Mouse (Mus musculus): ENCODE results near the gene Ctbs.

Gene Ctbs

GRCm38 (mm10) chr3:146499431-146500002 is 49.9 kb downstream of the Ctbs start, which contains the start of the genes Spata1 and Gng5:
Gene Spata1, minus strand, starts transcription at chr3:146499753.
Gene Gng5, plus strand, starts transcription at chr3:146499807.
- peak; percentile 99 for DNase-seq

DNA sequence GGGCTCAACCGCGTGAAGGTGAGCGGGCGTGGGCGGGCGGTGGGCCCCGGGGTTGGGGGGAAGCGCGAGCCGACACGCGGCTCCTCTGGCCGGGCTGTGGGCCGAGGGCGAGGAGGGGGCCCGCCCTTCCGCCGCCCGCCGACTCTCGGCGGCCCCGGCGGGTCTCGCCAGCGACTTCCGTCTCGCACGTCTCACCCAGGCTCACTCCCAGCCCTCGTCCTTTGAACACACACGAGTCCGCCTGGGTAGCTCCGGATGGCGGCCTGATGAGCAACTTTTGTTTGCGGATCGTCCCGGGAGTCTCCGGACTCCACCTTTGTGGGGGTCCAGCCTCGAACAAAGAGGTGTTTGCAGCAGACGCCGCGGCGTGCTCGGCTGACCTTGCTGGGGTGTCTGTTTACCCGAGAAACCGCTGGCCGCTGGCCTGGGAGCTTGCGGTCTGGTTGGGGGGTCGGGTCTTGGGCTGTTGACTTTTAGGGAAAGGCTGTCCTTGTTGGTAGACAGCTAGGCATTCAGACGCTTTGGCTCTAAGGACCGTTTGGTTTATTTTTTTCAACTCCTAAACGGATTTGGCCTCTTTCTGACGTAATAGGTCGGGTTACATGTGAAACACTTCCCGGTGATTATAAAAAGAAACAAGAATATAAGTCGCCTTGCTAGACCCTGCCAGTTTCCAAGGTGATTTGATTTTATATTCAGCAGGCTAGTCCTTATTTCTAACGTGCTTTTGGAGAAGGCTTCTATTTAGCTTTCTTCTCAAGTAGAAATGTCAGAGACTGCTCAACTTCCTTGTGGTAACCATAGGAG is 50.6 kb downstream of the Ctbs start:
- DNase-seq: no peak

GRCm38 (mm10) chr3:146500810-146501201 is 51.2 kb downstream of the Ctbs start:
- no peak for DNase-seq

- no peak for DNase-seq
Observed at GRCm38 (mm10) chr3:146501601-146502123, 52.1 kb downstream of the Ctbs start.

DNA sequence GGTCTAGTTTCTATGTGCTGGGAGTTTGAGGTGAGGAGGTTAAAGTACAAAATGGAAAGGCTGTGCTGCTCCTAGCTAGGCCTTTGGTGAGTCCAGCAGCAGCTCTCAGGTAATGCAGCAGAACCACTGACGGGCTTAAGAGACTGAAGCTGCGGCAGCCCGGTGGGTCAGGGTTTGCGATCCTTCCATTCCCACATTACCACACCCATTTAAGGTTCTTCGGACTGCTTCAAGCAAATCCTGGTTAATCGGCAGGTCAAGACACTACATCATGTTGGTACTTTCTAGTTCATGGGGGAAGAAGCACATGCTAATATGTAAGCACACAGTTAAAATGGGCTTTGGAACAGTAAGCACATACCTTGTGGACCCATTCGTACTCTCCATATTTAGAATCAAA is 57.1 kb downstream of the Ctbs start:
- DNase-seq: no peak
